ENCODE assay signal across 9 mouse cellular contexts in genomic region chr7:73422223-73423113, GRCm38 (mm10). TPM values are rescaled to one million over a fixed set of nuclear protein-coding genes. Genes with fewer than 3 reads are reported as not detected.
DNase-seq lines count a peak whose midpoint lies in the region; ATAC-seq and TF ChIP-seq lines count a peak whose summit lies in the region.
"Had no signal": no experiment of that assay in that cellular context is flagged by ENCODE, and none has a peak within 500 bp of the region (broad histone marks: within the 10 kb centered on the region; RNA-seq: fewer than 3 reads in every experiment).

No protein-coding gene starts in this region.

- no peak overlapping the region for H3K4me2 ChIP-seq in lung, embryonic 15.5 days

- no peak overlapping the region for H3K27ac ChIP-seq in ES-Bruce4 (ENCODE audit: insufficient read depth, low read length)
- 0 out of 2 replicates have a peak overlapping the region, but pooled peaks have one; percentile 48 for H3K27ac ChIP-seq in embryonic facial prominence, embryonic 10.5 days (replicated peaks)
- 0 out of 2 replicates have a peak overlapping the region, but pooled peaks have one; percentile 50 for H3K27ac ChIP-seq in lung, embryonic 15.5 days
- H3K27ac ChIP-seq: macrophage had no signal

- H3K4me1 ChIP-seq in ES-Bruce4 (ENCODE audit: control insufficient read depth, insufficient read depth, low read length), result peaks cover 3% of the 10 kb centered on the region
- peaks cover 64% of the 10 kb centered on the region for H3K4me1 ChIP-seq in embryonic facial prominence, embryonic 10.5 days
- peaks cover 35% of the 10 kb centered on the region for H3K4me1 ChIP-seq in lung, embryonic 15.5 days

- peak; percentile 91 for TF ChIP-seq CTCF in ES-Bruce4 (IDR thresholded peaks at IDR 0.05; ENCODE audit: low read depth, low read length)

- H3K36me3 ChIP-seq in ES-Bruce4 (ENCODE audit: control insufficient read depth, insufficient read depth, low read length, poor library complexity, severe bottlenecking), result no peaks in the 10 kb centered on the region
- peaks cover 59% of the 10 kb centered on the region for H3K36me3 ChIP-seq in embryonic facial prominence, embryonic 10.5 days (replicated peaks)
- H3K36me3 ChIP-seq in lung, embryonic 15.5 days, result peaks cover 20% of the 10 kb centered on the region

- no peaks in the 10 kb centered on the region for H3K27me3 ChIP-seq in ES-Bruce4 (ENCODE audit: control insufficient read depth, insufficient read depth, low read length, poor library complexity, severe bottlenecking)
- no peaks in the 10 kb centered on the region for H3K27me3 ChIP-seq in embryonic facial prominence, embryonic 10.5 days (replicated peaks; ENCODE audit: low read depth, poor library complexity, severe bottlenecking)
- H3K27me3 ChIP-seq in lung, embryonic 15.5 days, result no peaks in the 10 kb centered on the region

- ATAC-seq in lung, embryonic 15.5 days (ENCODE audit: borderline replicate concordance, extremely low read depth, low FRiP score, low TSS enrichment), result peak; percentile 43; the same call in 1 of the 2 replicates

- DNase-seq in adrenal gland, postnatal 10 days, result peak; percentile 83
- DNase-seq in embryonic facial prominence, embryonic 10.5 days (ENCODE audit: low spot score), result peak; percentile 77
- DNase-seq in heart, adult 9 months (ENCODE audit: low spot score in 2 of 2), result peak; percentile 71 to 80
- peak; percentile 93 for DNase-seq in layer of hippocampus, adult 11-12 months (ENCODE audit: low spot score)
- peak; percentile 83 for DNase-seq in retina, postnatal 1 day
- DNase-seq in yolk sac, embryonic 10.5 days (ENCODE audit: low spot score), result no peak

- H3K4me3 ChIP-seq in ES-Bruce4 (ENCODE audit: low read depth, low read length), result no peak overlapping the region
- H3K4me3 ChIP-seq in embryonic facial prominence, embryonic 10.5 days, result no peak overlapping the region
- no peak overlapping the region for H3K4me3 ChIP-seq in lung, embryonic 15.5 days

- no peak for TF ChIP-seq POLR2A in ES-Bruce4 (IDR thresholded peaks at IDR 0.05; ENCODE audit: insufficient read depth, low read length)

- no peak overlapping the region for H3K9ac ChIP-seq in ES-Bruce4 (ENCODE audit: low read depth, poor library complexity, severe bottlenecking)
- no peak overlapping the region for H3K9ac ChIP-seq in lung, embryonic 15.5 days

- 30% methylated on average over 12 of the region's 12 CpGs for WGBS in embryonic facial prominence, embryonic 10.5 days
- 25% methylated on average over 12 of the region's 12 CpGs for WGBS in lung, embryonic 15.5 days

- no peaks in the 10 kb centered on the region for H3K9me3 ChIP-seq in ES-Bruce4 (replicated peaks; ENCODE audit: control insufficient read depth, insufficient read depth, low read length, poor library complexity, severe bottlenecking)
- no peaks in the 10 kb centered on the region for H3K9me3 ChIP-seq in embryonic facial prominence, embryonic 10.5 days
- H3K9me3 ChIP-seq in lung, embryonic 15.5 days, result no peaks in the 10 kb centered on the region

- TF ChIP-seq EP300 in ES-Bruce4 (IDR thresholded peaks at IDR 0.05; ENCODE audit: insufficient read depth, low read depth, low read length), result no peak

RNA-seq across cellular contexts. Expression of gene Rgma, which starts 47.2 kb away (rescaled TPM):
- 5.5 and 5.8 TPM in 2 replicates for polyA plus RNA-seq in ES-Bruce4 (2011; ENCODE audit: insufficient read depth, insufficient read length, low read depth, missing spikeins)
- 10 to 100 TPM; 10.3 to 20.0 TPM for total RNA-seq in adrenal gland, postnatal 10 days (2021)
- polyA plus RNA-seq in embryonic facial prominence, embryonic 10.5 days (2016; fragmentation: Nextera tagmentation; extraction: Ambion mirVana), result 23.4 and 26.5 TPM in 2 replicates
- polyA plus RNA-seq in lung, embryonic 15.5 days (2015; fragmentation: Nextera tagmentation; extraction: Ambion mirVana), result 11.7 and 12.9 TPM in 2 replicates
- polyA plus RNA-seq: macrophage had no signal
